Mouse (Mus musculus) gastrocnemius, adult 2 months (tissue): ENCODE measurements around the gene Edil3. TPM values are rescaled to one million over a fixed set of nuclear protein-coding genes. Genes with fewer than 3 reads are reported as not detected.
A peak's percentile ranks its signal among the peaks of the same experiment; 100 is the strongest.

ENCODE experiments used
- DNase-seq: peaks from one replicate; pipeline ENCODE4 v3.0.0; 2022
- H3K27ac ChIP-seq: fragments of 200-600 bp; 2 replicates; pipeline ENCODE4 v1.8.1; 2022; ENCODE audit warnings: mild to moderate bottlenecking
- H3K4me3 ChIP-seq: fragments of 200-600 bp; 2 replicates; pipeline ENCODE4 v1.8.1; 2022; ENCODE audit warnings: mild to moderate bottlenecking, moderate library complexity
- CTCF ChIP-seq: fragments of 200-600 bp; IDR thresholded peaks from 2 replicates; pipeline ENCODE4 v1.8.1; 2022; ENCODE audit warnings: antibody characterized with exemption, mild to moderate bottlenecking, moderate library complexity
- intact Hi-C: fragments of 180-260 bp; cut with DNase I; formaldehyde crosslinking; loops from one replicate; pipeline ENCODE4 v1.15.1; 2025
- long read RNA-seq, 2 experiments: library from polyadenylated mRNA; stranded (forward); transcript quantifications; one replicate each; pipeline ENCODE4 v2.0.0; 2021
- total RNA-seq, 2 experiments: library from RNA; stranded (reverse); gene quantifications; 2 replicates each; pipeline ENCODE4 v1.2.3; 2021

Edil3 gene
- under 1 TPM; 0.28 to 0.70 TPM for total RNA-seq
- long read RNA-seq, experiment 1, full-length matches to known transcripts = 2 of 2 reads
- long read RNA-seq, experiment 1, partial matches to known transcripts = 0 of 2 reads
- long read RNA-seq, experiment 1, other reads (novel, unspliced or antisense) = 0 of 2 reads
- long read RNA-seq, experiment 2, full-length matches to known transcripts = 1 of 1 reads
- long read RNA-seq, experiment 2, partial matches to known transcripts = 0 of 1 reads
- long read RNA-seq, experiment 2, other reads (novel, unspliced or antisense) = 0 of 1 reads

GRCm38 (mm10) chr13:88821440-88822331 lies at the start of gene Edil3:
Gene Edil3 (plus strand): TSS chr13:88821472.
- TF ChIP-seq CTCF = no peak
- DNase-seq = no peak
- intact Hi-C loops = no loop called here
- peak within 1 kb of the TSS; percentile 16 for H3K27ac ChIP-seq
- H3K4me3 ChIP-seq = peak within 1 kb of the TSS; percentile 71

GRCm38 (mm10) chr13:88799186-88799585 lies 22.1 kb upstream of the Edil3 start:
- no peak for DNase-seq
- no peak for TF ChIP-seq CTCF
- intact Hi-C loops = no loop called here

GRCm38 (mm10) chr13:88801006-88801405 lies 20.3 kb upstream of the Edil3 start:
- no peak overlapping the region for H3K27ac ChIP-seq
- TF ChIP-seq CTCF = no peak
- H3K4me3 ChIP-seq = no peak overlapping the region
- intact Hi-C loops = no loop called here
- DNase-seq = no peak

More at GRCm38 (mm10) chr13:88799186-88799585, 22.1 kb upstream of the Edil3 start:
- no peak overlapping the region for H3K27ac ChIP-seq
- no peak overlapping the region for H3K4me3 ChIP-seq

- intact Hi-C loops = no loop called here
- Histone ChIP-seq H3K4me3 (no peak overlapping the region), H3K27ac (no peak overlapping the region)
- TF ChIP-seq CTCF = no peak
- DNase-seq = no peak
These were observed 15.4 kb upstream of the Edil3 start for GRCm38 (mm10) chr13:88805838-88806237.

GRCm38 (mm10) chr13:88806269-88806668 lies 15.0 kb upstream of the Edil3 start:
- Histone ChIP-seq H3K4me3 (no peak overlapping the region), H3K27ac (no peak overlapping the region)
- TF ChIP-seq CTCF = no peak
- intact Hi-C loops = no loop called here
- no peak for DNase-seq

GRCm38 (mm10) chr13:88810097-88810496 lies 11.2 kb upstream of the Edil3 start:
- intact Hi-C loops = no loop called here
- no peak for DNase-seq
- Histone ChIP-seq H3K4me3 (no peak overlapping the region), H3K27ac (no peak overlapping the region)
- TF ChIP-seq CTCF = no peak

GRCm38 (mm10) chr13:88820686-88821308 lies 475 bp upstream of the Edil3 start:
- no peak overlapping the region for H3K27ac ChIP-seq
- no peak for TF ChIP-seq CTCF
- DNase-seq = no peak
- intact Hi-C loops = no loop called here
- peak overlapping the region; percentile 71; the same call in 1 of the 2 replicates for H3K4me3 ChIP-seq

GRCm38 (mm10) chr13:88822332-88822895 lies 1.1 kb downstream of the Edil3 start:
- no peak for DNase-seq
- intact Hi-C loops = no loop called here
- H3K4me3 ChIP-seq = peak overlapping the region; percentile 71
- TF ChIP-seq CTCF = no peak
- no peak overlapping the region for H3K27ac ChIP-seq

- no peak for TF ChIP-seq CTCF
- Histone ChIP-seq H3K4me3 (peak overlapping the region; percentile 52), H3K27ac (no peak overlapping the region)
- no peak for DNase-seq
- intact Hi-C loops = no loop called here
These were observed 1.8 kb downstream of the Edil3 start for GRCm38 (mm10) chr13:88822976-88823521.

- no peak for TF ChIP-seq CTCF
- no peak for DNase-seq
- intact Hi-C loops = no loop called here
- Histone ChIP-seq H3K27ac (no peak overlapping the region), H3K4me3 (peak overlapping the region; percentile 52)
These were observed 2.5 kb downstream of the Edil3 start for GRCm38 (mm10) chr13:88823522-88824419.

GRCm38 (mm10) chr13:88824441-88824840 lies 3.2 kb downstream of the Edil3 start:
- intact Hi-C loops = no loop called here
- Histone ChIP-seq H3K4me3 (no peak overlapping the region), H3K27ac (no peak overlapping the region)
- TF ChIP-seq CTCF = no peak
- DNase-seq = no peak
